Mouse (Mus musculus) liver, postnatal 0 days (tissue): ENCODE measurements at regions not wholly inside any gene's neighbourhood (a gene's known extent, or its start where the extent isn't known, plus 50 kb on each side); places are given as distances from the start of the nearest gene placed in this dataset.

Source experiments
- CTCF ChIP-seq: sonication (generic); IDR thresholded peaks from 2 replicates; pipeline ENCODE4 v1.5.1; 2016; ENCODE audit warnings: antibody characterized with exemption, low read depth
- EP300 ChIP-seq: IDR thresholded peaks from 2 replicates; pipeline ENCODE4 v1.6.1; 2016; ENCODE audit warnings: antibody characterized with exemption, low read depth, mild to moderate bottlenecking

GRCm38 (mm10) chr4:135626461-135626860 lies 53.0 kb upstream of the Grhl3 start:
- TF ChIP-seq CTCF, result no peak
- no peak for TF ChIP-seq EP300
